Mouse (Mus musculus): ENCODE data around the gene Prss57. TPM values are rescaled to one million over a fixed set of nuclear protein-coding genes. Genes with fewer than 3 reads are reported as not detected.

Prss57 gene
- total and polyA plus RNA-seq, 3 experiments = 0.50 to 0.70 TPM; not detected in 1

DNA sequence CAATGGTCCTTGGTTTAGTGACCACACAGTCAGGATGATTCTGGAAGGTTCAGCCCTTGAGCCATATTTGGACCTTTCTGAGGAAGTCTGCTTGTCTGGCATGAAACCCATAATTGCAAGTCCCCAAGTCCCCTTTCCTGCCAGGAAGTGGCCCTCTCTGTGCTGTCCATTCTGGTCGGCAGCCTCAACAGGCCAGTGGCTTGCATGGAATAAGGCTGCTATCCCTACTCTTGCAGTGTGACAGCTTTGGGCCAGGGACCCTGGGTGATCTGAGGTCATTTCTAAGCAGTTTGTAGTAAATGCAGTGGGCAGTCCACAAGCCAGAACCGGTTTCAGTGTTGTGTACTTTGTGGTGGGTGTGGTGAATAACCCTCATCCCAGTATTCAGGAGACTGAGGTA is 47.4 kb upstream of the Prss57 start:
- no peak for DNase-seq (ENCODE audit: low read depth, low spot score)
- H3K9me3 ChIP-seq (replicated peaks; ENCODE audit: insufficient read depth, low read length) = no peaks in the 10 kb centered on the region
- H3K9ac ChIP-seq (ENCODE audit: control insufficient read depth, low read depth, low read length, poor library complexity, severe bottlenecking) = no peak overlapping the region
- no peaks in the 10 kb centered on the region for H3K27me3 ChIP-seq (ENCODE audit: control insufficient read depth in 1 of 2, insufficient read depth in 2 of 2, low read length in 2 of 2)
- H3K4me1 ChIP-seq (ENCODE audit: control insufficient read depth in 1 of 2, insufficient read depth in 2 of 2, low read length in 2 of 2) = peaks cover 0 to 3% of the 10 kb centered on the region in 2 experiments; a peak in 1 of 4 replicates
- no peaks in the 10 kb centered on the region for H3K79me2 ChIP-seq (ENCODE audit: control insufficient read depth, insufficient read depth, low read length, poor library complexity)
- TF ChIP-seq SIN3A (IDR thresholded peaks at IDR 0.05; ENCODE audit: low read length) = no peak
- no peaks in the 10 kb centered on the region; a peak in 1 of 4 replicates for H3K36me3 ChIP-seq (ENCODE audit: control insufficient read depth in 1 of 2, insufficient read depth in 2 of 2, low read length in 2 of 2)
- H3K27ac ChIP-seq (ENCODE audit: control insufficient read depth, low read depth, low read length) = no peak overlapping the region
- no peak overlapping the region for H3K4me3 ChIP-seq (ENCODE audit: control insufficient read depth in 1 of 2, insufficient read depth in 1 of 2, low read depth in 2 of 2, low read length in 2 of 2)

DNA sequence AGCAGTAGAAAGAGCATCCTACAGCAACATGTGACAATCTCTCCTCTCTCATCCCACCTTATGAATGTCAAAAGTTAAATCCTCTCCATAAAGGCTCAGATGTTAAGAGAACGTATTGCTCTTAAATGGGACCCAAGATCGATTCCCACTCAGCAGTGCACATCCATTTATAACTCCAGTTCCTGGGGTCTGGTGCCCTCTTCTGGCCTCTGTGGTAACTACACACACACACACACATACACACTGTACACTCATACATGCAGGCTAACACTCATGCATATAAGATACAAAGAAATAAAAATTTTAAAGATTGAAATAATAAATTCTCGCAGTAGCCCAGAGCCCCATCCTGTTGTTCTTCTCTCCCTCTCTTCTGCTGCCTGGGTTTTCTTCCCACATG is 46.2 kb upstream of the Prss57 start:
- H3K9me3 ChIP-seq (replicated peaks; ENCODE audit: insufficient read depth, low read length) = no peaks in the 10 kb centered on the region
- H3K27ac ChIP-seq (ENCODE audit: control insufficient read depth, low read depth, low read length) = no peak overlapping the region
- no peaks in the 10 kb centered on the region for H3K79me2 ChIP-seq (ENCODE audit: control insufficient read depth, insufficient read depth, low read length, poor library complexity)
- no peak overlapping the region for H3K4me3 ChIP-seq (ENCODE audit: control insufficient read depth in 1 of 2, insufficient read depth in 1 of 2, low read depth in 2 of 2, low read length in 2 of 2)
- H3K36me3 ChIP-seq (ENCODE audit: control insufficient read depth in 1 of 2, insufficient read depth in 2 of 2, low read length in 2 of 2) = no peaks in the 10 kb centered on the region; a peak in 1 of 4 replicates
- peak; percentile 47 for DNase-seq (ENCODE audit: low read depth, low spot score)
- H3K9ac ChIP-seq (ENCODE audit: control insufficient read depth, low read depth, low read length, poor library complexity, severe bottlenecking) = no peak overlapping the region
- no peak for TF ChIP-seq JUND (IDR thresholded peaks at IDR 0.05; ENCODE audit: low read depth, low read length)
- no peak for TF ChIP-seq POLR2A (IDR thresholded peaks at IDR 0.05; ENCODE audit: control insufficient read depth in 1 of 2, insufficient read depth in 1 of 2, low read depth in 1 of 2, low read length in 2 of 2, poor library complexity in 1 of 2)
- TF ChIP-seq HCFC1 (IDR thresholded peaks at IDR 0.05; ENCODE audit: low read depth, low read length) = no peak
- peak; percentile 38 to 48 (median 42) for TF ChIP-seq CTCF (IDR thresholded peaks at IDR 0.05 in 2 of 3, conservative IDR thresholded peaks at IDR 0.05 in 1 of 3; ENCODE audit: control insufficient read depth in 1 of 3, insufficient read depth in 1 of 3, low read depth in 2 of 3, low read length in 3 of 3, poor library complexity in 1 of 3, severe bottlenecking in 1 of 3)
- peaks cover 3 to 8% of the 10 kb centered on the region in 2 experiments; a peak in 3 of 4 replicates for H3K4me1 ChIP-seq (ENCODE audit: control insufficient read depth in 1 of 2, insufficient read depth in 2 of 2, low read length in 2 of 2)
- H3K27me3 ChIP-seq (ENCODE audit: control insufficient read depth in 1 of 2, insufficient read depth in 2 of 2, low read length in 2 of 2) = no peaks in the 10 kb centered on the region

DNA sequence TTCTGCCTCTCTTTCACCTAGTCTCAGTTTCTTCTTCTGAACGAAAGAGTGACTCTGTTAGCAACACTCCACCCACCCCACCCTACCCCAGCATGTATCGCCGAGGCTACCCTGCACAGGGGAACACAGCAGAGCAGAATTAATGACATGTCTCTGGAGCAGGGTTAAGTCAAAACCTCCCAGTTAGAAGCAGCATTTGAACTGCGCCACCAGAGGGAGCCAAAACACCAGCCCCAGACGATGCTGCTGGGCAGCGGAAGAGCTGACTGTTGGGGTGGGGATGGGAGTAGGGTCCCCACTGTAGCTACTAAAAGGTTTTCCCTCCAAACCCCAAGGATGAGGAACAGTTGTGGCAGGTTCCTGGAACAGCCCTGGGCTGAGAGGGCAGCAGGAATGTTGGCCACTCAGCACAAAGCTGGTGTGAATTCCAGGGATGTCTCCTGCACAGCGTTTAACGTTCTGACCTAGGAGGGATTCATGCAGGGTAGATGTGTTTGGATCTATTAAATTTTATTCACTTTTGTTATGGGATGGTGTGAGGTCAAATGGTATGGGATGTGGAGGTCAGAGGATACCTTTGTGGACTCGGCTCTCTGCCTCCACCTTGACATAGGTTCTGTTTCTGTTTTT is 44.1 kb upstream of the Prss57 start:
- Histone ChIP-seq H3K27ac (ENCODE audit: control insufficient read depth, low read depth, low read length) (no peak overlapping the region), H3K4me1 (ENCODE audit: control insufficient read depth in 1 of 2, insufficient read depth in 2 of 2, low read length in 2 of 2) (peaks cover 3 to 9% of the 10 kb centered on the region in 2 experiments), H3K4me3 (ENCODE audit: control insufficient read depth in 1 of 2, insufficient read depth in 1 of 2, low read depth in 2 of 2, low read length in 2 of 2) (no peak overlapping the region), H3K27me3 (ENCODE audit: control insufficient read depth in 1 of 2, insufficient read depth in 2 of 2, low read length in 2 of 2) (no peaks in the 10 kb centered on the region), H3K79me2 (ENCODE audit: control insufficient read depth, insufficient read depth, low read length, poor library complexity) (no peaks in the 10 kb centered on the region), H3K9ac (ENCODE audit: control insufficient read depth, low read depth, low read length, poor library complexity, severe bottlenecking) (no peak overlapping the region), H3K36me3 (ENCODE audit: control insufficient read depth in 1 of 2, insufficient read depth in 2 of 2, low read length in 2 of 2) (no peaks in the 10 kb centered on the region), H3K9me3 (replicated peaks; ENCODE audit: insufficient read depth, low read length) (no peaks in the 10 kb centered on the region)
- TF ChIP-seq TAL1 (IDR thresholded peaks at IDR 0.05; ENCODE audit: low read length) = no peak
- no peak for TF ChIP-seq MYC (IDR thresholded peaks at IDR 0.05; ENCODE audit: low read depth, low read length)
- TF ChIP-seq SMC3 (IDR thresholded peaks at IDR 0.05; ENCODE audit: low read depth, low read length) = peak; percentile 93
- TF ChIP-seq TBP (IDR thresholded peaks at IDR 0.05; ENCODE audit: low read depth, low read length) = no peak
- peak; percentile 91 to 98 (median 96) for TF ChIP-seq CTCF (IDR thresholded peaks at IDR 0.05 in 2 of 3, conservative IDR thresholded peaks at IDR 0.05 in 1 of 3; ENCODE audit: control insufficient read depth in 1 of 3, insufficient read depth in 1 of 3, low read depth in 2 of 3, low read length in 3 of 3, poor library complexity in 1 of 3, severe bottlenecking in 1 of 3)
- TF ChIP-seq POLR2AphosphoS2 (IDR thresholded peaks at IDR 0.05; ENCODE audit: low read length) = no peak
- TF ChIP-seq CHD2 (IDR thresholded peaks at IDR 0.05; ENCODE audit: low read length) = no peak
- TF ChIP-seq MAZ (IDR thresholded peaks at IDR 0.05; ENCODE audit: low read depth, low read length) = no peak; the same call in 1 of the 2 replicates
- TF ChIP-seq ZC3H11A (IDR thresholded peaks at IDR 0.05; ENCODE audit: low read depth, low read length) = peak; percentile 91
- no peak for TF ChIP-seq MAX (IDR thresholded peaks at IDR 0.05; ENCODE audit: low read length)
- no peak for TF ChIP-seq MEF2A (IDR thresholded peaks at IDR 0.05; ENCODE audit: extremely low read depth, insufficient replicate concordance, low read depth, low read length, poor library complexity, severe bottlenecking)
- TF ChIP-seq RAD21 (IDR thresholded peaks at IDR 0.05; ENCODE audit: low read depth, low read length) = peak; percentile 93
- no peak for TF ChIP-seq POLR2A (IDR thresholded peaks at IDR 0.05; ENCODE audit: control insufficient read depth in 1 of 2, insufficient read depth in 1 of 2, low read depth in 1 of 2, low read length in 2 of 2, poor library complexity in 1 of 2)
- 0 out of 2 replicates have a peak, but pooled peaks have one; percentile 22 for TF ChIP-seq SIN3A (IDR thresholded peaks at IDR 0.05; ENCODE audit: low read length)
- peak; percentile 80 for DNase-seq (ENCODE audit: low read depth, low spot score)

Measured in MEL (cell line).